37 mouse cellular contexts compared by ENCODE assay signal in the genomic region with DNA sequence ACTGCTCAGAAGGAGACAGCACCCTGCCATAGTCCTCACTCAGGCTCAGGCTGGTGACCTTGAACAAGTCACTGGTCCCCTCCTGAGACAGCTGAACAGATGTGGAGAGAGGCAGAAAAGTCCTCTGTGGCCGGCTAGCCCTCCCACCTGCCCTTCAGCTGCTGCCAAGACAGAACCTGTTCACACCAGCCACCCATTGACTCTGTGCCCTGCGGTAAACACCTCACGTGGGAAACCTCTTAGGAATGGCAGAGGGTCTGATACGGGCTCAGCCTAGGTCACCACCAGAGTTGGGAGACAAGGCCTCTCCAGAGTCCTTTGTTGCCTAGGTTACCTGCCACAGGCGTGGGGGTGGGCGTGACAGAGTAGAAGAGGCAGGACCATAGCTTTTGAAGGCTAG. TPM values are rescaled to one million over a fixed set of nuclear protein-coding genes. Genes with fewer than 3 reads are reported as not detected.
DNase-seq lines count a peak whose midpoint lies in the region; ATAC-seq and TF ChIP-seq lines count a peak whose summit lies in the region.
"Had no signal": no experiment of that assay in that cellular context is flagged by ENCODE, and none has a peak within 500 bp of the region (broad histone marks: within the 10 kb centered on the region; RNA-seq: fewer than 3 reads in every experiment).

No protein-coding gene starts in this region.

- H3K4me1 ChIP-seq in hindbrain, embryonic 10.5 days (replicated peaks) = peaks cover 35% of the 10 kb centered on the region
- H3K4me1 ChIP-seq in hindbrain, postnatal 0 days (ENCODE audit: insufficient read depth, low read length) = no peaks in the 10 kb centered on the region; the same call in 1 of the 2 replicates
- no peaks in the 10 kb centered on the region for H3K4me1 ChIP-seq in lung, postnatal 0 days (ENCODE audit: insufficient read depth, low read depth, low read length)
- H3K4me1 ChIP-seq: megakaryocyte, embryonic 14.5 days had no signal

- no peak for ATAC-seq in hindbrain, postnatal 0 days
- peak; percentile 33; the same call in 1 of the 2 replicates for ATAC-seq in lung, postnatal 0 days
- ATAC-seq: activated CD4-positive, CD25-positive, alpha-beta regulatory T cell, adult 4 months; forebrain, embryonic 13.5 days; intestine, embryonic 16.5 days; midbrain, embryonic 13.5 days had no signal

- TF ChIP-seq CTCF in hindbrain, postnatal 0 days (IDR thresholded peaks at IDR 0.05; ENCODE audit: low read depth) = no peak
- TF ChIP-seq CTCF in lung, postnatal 0 days (IDR thresholded peaks at IDR 0.05) = no peak

- no peak overlapping the region for H3K4me3 ChIP-seq in hindbrain, embryonic 10.5 days
- H3K4me3 ChIP-seq in hindbrain, postnatal 0 days (ENCODE audit: low read length) = no peak overlapping the region
- no peak overlapping the region for H3K4me3 ChIP-seq in lung, postnatal 0 days (ENCODE audit: low read depth, low read length)
- H3K4me3 ChIP-seq: embryonic facial prominence, embryonic 15.5 days; forebrain, embryonic 13.5 days; hindbrain, embryonic 12.5 days; layer of hippocampus, adult 2 months; limb, embryonic 13.5 days; megakaryocyte, embryonic 14.5 days; midbrain, embryonic 13.5 days had no signal

- H3K9ac ChIP-seq in hindbrain, postnatal 0 days (replicated peaks; ENCODE audit: low read length) = no peak overlapping the region
- H3K9ac ChIP-seq in lung, postnatal 0 days (replicated peaks; ENCODE audit: low read depth) = no peak overlapping the region
- H3K9ac ChIP-seq: embryonic facial prominence, embryonic 15.5 days; forebrain, embryonic 13.5 days; hindbrain, embryonic 12.5 days; limb, embryonic 13.5 days; midbrain, embryonic 13.5 days had no signal

- H3K27ac ChIP-seq in hindbrain, embryonic 10.5 days = peak overlapping the region; percentile 45
- H3K27ac ChIP-seq in hindbrain, postnatal 0 days = no peak overlapping the region
- no peak overlapping the region for H3K27ac ChIP-seq in lung, postnatal 0 days (ENCODE audit: low read length)
- H3K27ac ChIP-seq: embryonic facial prominence, embryonic 15.5 days; forebrain, embryonic 13.5 days; hindbrain, embryonic 12.5 days; layer of hippocampus, adult 2 months; limb, embryonic 13.5 days; midbrain, embryonic 13.5 days had no signal

- no peak for TF ChIP-seq EP300 in lung, postnatal 0 days (IDR thresholded peaks at IDR 0.05)

- H3K27me3 ChIP-seq in hindbrain, embryonic 10.5 days (ENCODE audit: insufficient read depth, poor library complexity, severe bottlenecking) = no peaks in the 10 kb centered on the region
- H3K27me3 ChIP-seq in hindbrain, postnatal 0 days (ENCODE audit: insufficient read depth, low read length) = no peaks in the 10 kb centered on the region
- no peaks in the 10 kb centered on the region for H3K27me3 ChIP-seq in lung, postnatal 0 days (replicated peaks; ENCODE audit: insufficient read depth, low read length)
- H3K27me3 ChIP-seq: embryonic facial prominence, embryonic 15.5 days; forebrain, embryonic 13.5 days; hindbrain, embryonic 12.5 days; limb, embryonic 13.5 days; midbrain, embryonic 13.5 days had no signal

- no peaks in the 10 kb centered on the region for H3K9me3 ChIP-seq in hindbrain, embryonic 10.5 days
- H3K9me3 ChIP-seq in hindbrain, postnatal 0 days (ENCODE audit: low read length) = no peaks in the 10 kb centered on the region
- no peaks in the 10 kb centered on the region for H3K9me3 ChIP-seq in lung, postnatal 0 days (ENCODE audit: low read length)
- H3K9me3 ChIP-seq: embryonic facial prominence, embryonic 15.5 days; forebrain, embryonic 13.5 days; hindbrain, embryonic 12.5 days; limb, embryonic 13.5 days; megakaryocyte, embryonic 14.5 days; midbrain, embryonic 13.5 days had no signal

- no peak overlapping the region for H3K4me2 ChIP-seq in hindbrain, postnatal 0 days (ENCODE audit: low read depth, low read length)
- H3K4me2 ChIP-seq in lung, postnatal 0 days (replicated peaks; ENCODE audit: low read depth, low read length) = no peak overlapping the region
- H3K4me2 ChIP-seq: embryonic facial prominence, embryonic 15.5 days; forebrain, embryonic 13.5 days; hindbrain, embryonic 12.5 days; limb, embryonic 13.5 days; liver, embryonic 11.5 days; midbrain, embryonic 13.5 days had no signal

- no peak for DNase-seq in hindbrain, embryonic 10.5 days (ENCODE audit: low spot score)
- no peak for DNase-seq in hindbrain, postnatal 0 days (ENCODE audit: low spot score)
- DNase-seq in lung, postnatal 0 days (ENCODE audit: low spot score) = peak; percentile 10
- DNase-seq in lung, adult 18-20 months = no peak
- DNase-seq in ZHBTc4 (ENCODE audit: low read depth, low spot score) = peak; percentile 22
- DNase-seq in kidney, postnatal 10 days = peak; percentile 57
- DNase-seq in layer of hippocampus, adult 18-20 months (ENCODE audit: low spot score in 2 of 2) = no peak
- no peak for DNase-seq in layer of hippocampus, postnatal 36 days
- DNase-seq: adrenal gland, adult 2 months; adrenal gland, postnatal 36 days; cerebellum, adult 18-20 months; gastrocnemius, postnatal 14 days; heart, postnatal 14 days; lung, postnatal 10 days; right cerebral cortex, postnatal 14 days; thymus, postnatal 36 days had no signal

- 63% methylated on average over 6 of the region's 6 CpGs for WGBS in hindbrain, embryonic 10.5 days
- 58% methylated on average over 6 of the region's 6 CpGs for WGBS in hindbrain, postnatal 0 days
- 40% methylated on average over 6 of the region's 6 CpGs for WGBS in lung, postnatal 0 days

- H3K36me3 ChIP-seq in hindbrain, embryonic 10.5 days = no peaks in the 10 kb centered on the region
- H3K36me3 ChIP-seq in hindbrain, postnatal 0 days (ENCODE audit: insufficient read depth, low read length) = no peaks in the 10 kb centered on the region
- no peaks in the 10 kb centered on the region for H3K36me3 ChIP-seq in lung, postnatal 0 days (ENCODE audit: insufficient read depth, low read length)
- H3K36me3 ChIP-seq: embryonic facial prominence, embryonic 15.5 days; hindbrain, embryonic 12.5 days; limb, embryonic 13.5 days; midbrain, embryonic 13.5 days had no signal

RNA-seq across cellular contexts. Expression of a gene that starts 4.8 kb away (rescaled TPM):
- polyA plus RNA-seq in hindbrain, embryonic 10.5 days (2016; fragmentation: Nextera tagmentation; extraction: Ambion mirVana) = not detected in 2 replicates
- total RNA-seq in hindbrain, postnatal 0 days (2014; rRNA removed) = not detected in 2 replicates
- polyA plus RNA-seq in hindbrain, postnatal 0 days (2015; fragmentation: Nextera tagmentation; extraction: Ambion mirVana) = not detected in 2 replicates
- not detected in 2 replicates for polyA plus RNA-seq in lung, postnatal 0 days (2015; fragmentation: Nextera tagmentation; extraction: Ambion mirVana)
- not detected for total RNA-seq in layer of hippocampus, adult 18-20 months (2021)
- total RNA-seq in layer of hippocampus, postnatal 36 days (2021) = not detected
- total RNA-seq: adrenal gland, adult 2 months; adrenal gland, postnatal 36 days; common myeloid progenitor, adult 5-6 weeks; granulocyte monocyte progenitor cell, adult 5-6 weeks; heart, postnatal 14 days; layer of hippocampus, adult 2 months; left cerebral cortex, adult 8-10 months; left cerebral cortex, postnatal 36 days; monocyte, adult 5-6 weeks had no signal
- polyA plus RNA-seq: activated CD4-positive, CD25-positive, alpha-beta regulatory T cell, adult 4 months; brain, embryonic 14.5 days; forebrain, embryonic 13.5 days; heart, embryonic 14.5 days; intestine, embryonic 16.5 days; limb, embryonic 13.5 days; liver, embryonic 11.5 days; liver, embryonic 16.5 days; midbrain, embryonic 13.5 days; neural tube, embryonic 14.5 days; small intestine, adult 2 months; stomach, embryonic 14.5 days had no signal

RNA-seq across cellular contexts. Expression of a gene that starts 32.7 kb away (rescaled TPM):
- 2.6 and 3.3 TPM in 2 replicates for polyA plus RNA-seq in hindbrain, embryonic 10.5 days (2016; fragmentation: Nextera tagmentation; extraction: Ambion mirVana)
- total RNA-seq in hindbrain, postnatal 0 days (2014; rRNA removed) = 38.8 and 48.7 TPM in 2 replicates
- polyA plus RNA-seq in hindbrain, postnatal 0 days (2015; fragmentation: Nextera tagmentation; extraction: Ambion mirVana) = 18.8 and 20.3 TPM in 2 replicates
- polyA plus RNA-seq in lung, postnatal 0 days (2015; fragmentation: Nextera tagmentation; extraction: Ambion mirVana) = 0.38 and 0.51 TPM in 2 replicates
- under 1 TPM in 1 of 2 experiments, not detected in 1; 0.12 TPM for total RNA-seq in layer of hippocampus, adult 18-20 months (2021)
- not detected for total RNA-seq in layer of hippocampus, postnatal 36 days (2021)
- total RNA-seq: common myeloid progenitor, adult 5-6 weeks; gastrocnemius, postnatal 14 days; heart, postnatal 14 days; monocyte, adult 5-6 weeks had no signal
- polyA plus RNA-seq: activated CD4-positive, CD25-positive, alpha-beta regulatory T cell, adult 4 months had no signal

Comparison
In these comparisons a context has a peak if more than half of its experiments do, and no peak if none do; other contexts are left out.
1. DNase-seq: peak in lung, postnatal 0 days (single experiment), ZHBTc4 (single experiment) and kidney, postnatal 10 days (single experiment); none in hindbrain, embryonic 10.5 days (single experiment), hindbrain, postnatal 0 days (single experiment), lung, adult 18-20 months (0 of 2), layer of hippocampus, adult 18-20 months (0 of 2) and layer of hippocampus, postnatal 36 days (0 of 2).
2. RNA of a gene that starts 32.7 kb away (total RNA-seq): 38.8 to 48.7 TPM in hindbrain, postnatal 0 days; 0.12 TPM in layer of hippocampus, adult 18-20 months and not detected in layer of hippocampus, postnatal 36 days; every median in the first group is over 10 times any median in the second.